Mouse (Mus musculus): ENCODE results near the gene L3hypdh.
"Not testable (repeated sequence)": the region's sequence is repeated elsewhere in the genome, so short reads cannot be mapped to it uniquely, and the experiment has no call there.

Gene L3hypdh

DNA sequence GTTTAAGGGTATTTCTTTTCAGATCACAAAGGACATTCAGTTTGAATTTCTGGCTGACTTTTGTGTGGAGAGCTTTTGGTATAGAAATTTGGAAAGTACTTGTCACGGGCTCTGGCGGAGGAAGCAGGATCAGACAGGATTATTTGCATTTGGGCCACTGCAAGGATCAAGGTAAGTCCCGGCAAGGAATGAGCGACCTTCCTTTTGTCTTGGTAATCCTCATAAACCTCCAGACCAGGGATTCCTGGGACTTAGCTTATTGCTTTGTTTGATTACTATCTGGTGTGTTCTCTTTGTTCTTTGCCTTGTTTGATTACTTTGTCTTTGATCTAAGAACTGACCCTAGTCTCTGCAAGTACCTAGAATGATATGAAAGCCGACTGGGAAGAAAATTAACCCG, 31.4 kb downstream of the L3hypdh start:
- DNase-seq (ENCODE audit: low spot score in 2 of 2), result no peak

DNA sequence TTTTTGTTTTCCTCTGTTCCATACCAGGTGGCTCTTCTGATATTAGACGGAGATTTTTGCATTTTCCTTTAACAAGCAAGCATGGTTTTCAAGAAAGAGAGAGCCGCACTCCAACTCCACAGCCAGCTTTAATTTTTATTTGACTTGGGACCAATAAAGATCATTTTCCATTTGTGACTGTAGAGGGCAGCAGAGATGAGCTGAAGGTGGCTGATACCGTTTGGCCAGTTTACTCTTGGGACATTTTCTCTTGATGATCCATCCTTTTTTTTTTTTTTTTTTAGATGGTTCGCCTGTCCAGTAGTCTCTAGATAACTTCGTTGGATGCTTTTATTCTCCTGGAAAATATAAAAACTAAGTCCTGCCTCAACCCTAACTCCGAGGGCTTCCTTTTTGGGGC, 31.9 kb downstream of the L3hypdh start:
- no peak for DNase-seq (ENCODE audit: low spot score in 2 of 2)

DNA sequence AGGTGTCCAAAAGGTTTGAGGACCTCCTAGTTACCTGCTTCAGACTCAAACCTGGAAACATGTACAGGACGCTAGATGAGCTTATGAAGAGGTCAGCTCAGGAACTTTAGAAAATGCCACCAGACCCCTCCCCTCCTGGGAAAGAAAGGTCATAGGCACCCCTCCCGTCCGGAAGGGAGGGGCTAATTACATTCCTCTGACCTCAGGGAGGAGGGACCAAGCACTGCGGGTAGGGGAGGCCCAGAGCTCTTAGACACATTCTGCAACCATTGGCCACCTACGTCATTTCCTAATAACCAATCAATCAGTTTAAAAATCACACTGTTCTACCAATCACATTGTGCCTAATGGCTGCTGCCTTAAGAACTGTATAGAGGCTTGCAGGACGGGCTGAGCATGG, 32.7 kb downstream of the L3hypdh start:
- no peak for DNase-seq (ENCODE audit: low spot score in 2 of 2)

DNA sequence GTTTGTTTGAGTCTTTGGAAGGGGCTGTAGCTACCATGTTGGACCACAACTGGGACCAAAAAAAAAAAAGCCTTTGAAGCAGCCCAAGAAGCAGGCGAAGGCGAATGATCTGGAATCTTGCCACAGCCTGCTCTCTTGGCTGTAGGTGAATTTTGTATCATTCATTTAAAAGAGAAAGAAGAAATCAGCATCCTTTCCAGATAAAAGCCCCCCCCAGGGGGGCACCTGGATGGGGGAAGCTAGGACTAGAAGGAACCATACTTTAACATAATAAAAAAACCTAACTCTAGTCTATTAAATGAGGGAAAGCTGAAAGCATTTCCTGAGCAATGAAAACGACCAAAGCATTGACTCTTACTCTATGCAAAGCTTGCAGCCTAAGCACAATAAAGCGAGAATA, 34.4 kb downstream of the L3hypdh start:
- DNase-seq (ENCODE audit: low spot score in 2 of 2), result no peak

DNA sequence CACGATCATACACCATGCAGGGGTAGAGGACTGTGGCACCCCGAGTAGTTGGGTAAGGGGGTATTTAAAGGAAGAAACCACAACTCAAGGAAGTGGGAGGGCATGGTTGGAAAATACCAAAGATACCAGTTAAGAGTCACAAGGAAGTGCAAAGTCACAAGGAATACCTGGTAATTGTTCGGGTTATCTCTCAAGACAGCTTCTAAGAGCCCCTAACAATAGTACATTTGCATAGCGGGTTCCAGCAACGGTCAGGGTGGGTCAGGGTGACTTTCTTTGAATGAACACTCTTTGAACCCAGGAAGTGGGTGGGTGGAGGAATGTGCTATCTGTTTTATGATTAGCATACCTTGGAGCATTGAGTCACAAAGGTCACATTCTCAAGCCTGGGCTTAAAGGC, 35.1 kb downstream of the L3hypdh start:
- DNase-seq (ENCODE audit: low spot score in 2 of 2), result not testable (repeated sequence)

DNA sequence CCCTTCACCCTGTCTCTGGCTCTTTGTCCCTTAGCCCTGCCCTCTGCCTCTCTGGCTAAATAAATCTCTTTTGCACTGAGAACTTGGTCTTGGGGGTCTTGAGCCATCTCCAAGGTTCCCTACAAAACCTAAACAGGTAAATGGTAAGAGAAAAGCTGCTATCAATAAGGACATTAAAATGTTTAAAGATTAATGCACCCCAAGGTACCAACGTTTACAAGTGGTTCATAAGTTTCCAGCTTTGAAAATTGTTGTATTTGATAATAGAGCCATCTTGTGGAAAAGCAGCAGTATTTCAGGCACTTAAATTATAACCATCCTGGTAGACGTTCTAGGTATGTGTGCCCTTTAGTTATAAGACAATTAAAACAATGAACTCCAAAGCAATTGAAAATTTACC, 37.7 kb downstream of the L3hypdh start:
- DNase-seq (ENCODE audit: low spot score in 2 of 2), result no peak

DNA sequence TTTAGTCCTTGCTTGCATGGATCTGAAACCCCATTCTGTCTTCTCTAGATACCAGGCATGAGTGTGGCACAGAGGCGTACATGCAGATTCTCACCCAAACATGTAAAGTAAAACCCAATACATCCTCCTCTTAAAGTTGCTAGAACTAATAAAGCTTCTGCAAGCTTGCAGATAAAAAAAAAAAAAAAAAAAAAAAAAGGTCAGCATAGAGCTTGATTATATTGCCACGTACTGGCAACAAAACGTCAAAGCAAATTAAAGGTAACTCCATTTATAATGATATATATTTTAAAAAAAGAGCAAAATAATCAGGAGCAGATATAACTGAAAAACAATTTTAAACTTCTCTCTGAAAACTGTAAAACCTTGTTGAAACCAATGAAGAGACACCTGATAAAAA, 44.0 kb downstream of the L3hypdh start:
- DNase-seq (ENCODE audit: low spot score in 2 of 2), result no peak

DNA sequence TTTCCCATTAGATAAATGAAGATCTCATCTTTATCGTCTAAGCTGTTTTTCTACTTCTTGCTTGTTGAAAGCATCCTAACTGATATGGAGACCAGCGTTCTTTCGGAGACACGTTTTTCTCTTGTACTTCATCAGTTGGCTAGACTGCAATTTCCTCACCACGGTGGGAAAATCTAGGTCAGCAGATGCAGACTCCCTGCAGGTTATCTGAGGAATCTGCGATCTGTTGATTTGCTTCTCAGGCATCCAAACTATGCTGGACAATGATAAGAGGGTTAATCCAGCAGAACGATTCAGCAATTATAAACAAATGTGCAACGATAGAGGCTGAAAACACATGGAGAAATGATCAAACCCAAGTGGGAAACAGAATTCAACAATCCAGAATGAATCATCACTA, 45.7 kb downstream of the L3hypdh start:
- no peak for DNase-seq (ENCODE audit: low spot score in 2 of 2)

DNA sequence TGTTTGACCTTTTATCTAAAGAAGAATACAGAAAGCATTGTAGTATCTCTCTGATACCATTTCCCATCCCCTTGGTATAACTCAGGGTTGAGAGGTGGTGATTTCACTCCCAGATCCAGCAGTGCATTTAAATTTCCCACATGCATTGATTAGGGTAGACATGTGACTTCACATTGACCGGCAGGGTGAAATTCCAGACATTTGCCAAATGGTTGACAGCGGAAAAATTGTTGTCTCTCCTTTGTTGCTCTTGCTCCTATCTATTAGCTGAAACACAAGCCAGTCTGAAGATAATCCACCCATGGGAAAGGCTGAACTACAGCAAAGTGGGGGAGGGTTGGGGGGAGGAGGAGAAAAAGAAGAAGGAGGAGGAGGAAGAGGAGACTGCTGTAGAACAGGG, 46.4 kb downstream of the L3hypdh start:
- no peak for DNase-seq (ENCODE audit: low spot score in 2 of 2)

DNA sequence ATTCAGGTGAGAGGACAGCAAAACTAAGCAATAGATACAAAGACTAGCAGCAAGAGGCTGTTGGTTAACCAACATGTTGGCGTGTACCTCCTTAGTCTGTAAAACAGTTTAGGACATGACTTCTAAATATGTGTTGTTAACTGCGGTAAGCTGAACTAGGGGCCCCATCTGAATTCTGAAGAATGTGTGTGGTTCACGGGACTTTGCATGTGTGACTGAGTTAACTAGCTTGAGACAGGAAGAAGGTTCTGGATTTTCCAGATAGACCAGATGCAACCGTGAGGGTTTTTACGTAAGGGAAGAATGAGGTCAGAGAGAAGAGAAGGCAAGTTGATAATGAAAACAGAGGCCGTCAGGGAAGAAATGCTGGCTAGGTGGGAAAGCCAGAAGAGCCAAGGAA, 48.2 kb downstream of the L3hypdh start:
- DNase-seq (ENCODE audit: low spot score in 2 of 2), result no peak

DNA sequence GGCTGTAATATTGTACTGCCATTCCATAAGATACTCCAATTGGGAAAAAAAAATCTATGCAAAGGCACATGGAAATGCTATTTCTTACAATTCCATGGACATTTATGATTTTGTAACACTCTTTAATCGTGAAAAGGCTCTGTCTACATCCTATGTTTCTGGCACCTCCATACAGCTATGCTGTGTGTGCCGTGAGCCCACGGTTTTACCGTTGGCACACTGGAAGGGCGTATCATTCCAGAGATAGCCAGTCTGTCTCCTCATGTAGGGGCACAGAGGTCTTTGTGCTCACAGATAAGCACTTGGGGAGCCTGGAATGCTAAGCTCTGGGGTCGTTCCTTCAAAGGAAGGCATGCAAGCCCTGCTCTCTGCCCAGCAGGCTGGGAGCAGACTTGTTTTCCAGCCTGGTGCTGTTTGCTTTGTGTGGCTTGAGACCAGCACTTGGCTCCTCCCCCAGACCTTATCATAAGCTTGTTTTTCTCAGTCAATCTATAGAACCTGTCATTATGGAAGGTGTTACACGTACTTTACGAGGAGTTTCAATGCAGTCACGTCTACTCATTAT, 49.1 kb downstream of the L3hypdh start:
- DNase-seq (ENCODE audit: low spot score in 2 of 2), result no peak

DNA sequence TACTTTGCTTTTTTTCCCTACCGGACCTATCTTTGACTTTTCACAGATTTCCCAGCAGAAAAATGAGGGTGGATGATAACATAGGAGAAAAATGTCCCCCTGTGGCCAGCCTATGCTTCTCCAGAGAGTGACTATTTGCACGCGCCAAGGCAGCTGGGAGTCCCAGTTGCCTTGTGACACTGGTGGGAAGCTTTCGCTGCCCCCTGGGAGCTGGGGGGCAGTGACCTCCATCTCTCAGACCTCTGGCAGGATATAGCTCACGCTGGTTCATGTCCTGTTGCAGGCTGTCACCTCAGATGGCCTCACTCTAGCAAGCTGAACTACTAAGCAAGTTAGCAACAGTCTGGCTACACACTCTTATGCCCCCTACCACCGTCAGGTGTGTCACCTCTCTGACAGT, 53.4 kb downstream of the L3hypdh start:
- no peak for DNase-seq (ENCODE audit: low spot score in 2 of 2)

DNA sequence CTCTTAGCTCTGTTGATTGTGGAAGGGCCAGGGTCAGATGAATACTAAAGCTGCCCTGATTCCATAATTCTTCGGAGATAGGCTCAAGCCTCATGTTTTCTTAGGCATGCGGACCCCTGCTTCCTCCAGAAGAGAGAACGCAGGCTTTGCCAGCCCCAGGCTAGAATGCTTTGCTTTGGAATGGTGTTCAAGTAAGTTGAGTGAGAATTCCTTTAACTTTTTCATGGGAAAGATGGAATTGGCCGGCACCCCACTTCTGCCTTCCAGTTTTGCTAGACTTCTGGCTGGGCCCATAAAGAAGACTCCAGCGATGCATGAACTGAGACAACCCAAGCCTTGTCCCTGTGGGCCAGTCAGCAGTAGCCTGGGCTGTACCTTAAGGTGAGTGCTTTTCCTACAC, 54.1 kb downstream of the L3hypdh start:
- DNase-seq (ENCODE audit: low spot score in 2 of 2), result no peak

DNA sequence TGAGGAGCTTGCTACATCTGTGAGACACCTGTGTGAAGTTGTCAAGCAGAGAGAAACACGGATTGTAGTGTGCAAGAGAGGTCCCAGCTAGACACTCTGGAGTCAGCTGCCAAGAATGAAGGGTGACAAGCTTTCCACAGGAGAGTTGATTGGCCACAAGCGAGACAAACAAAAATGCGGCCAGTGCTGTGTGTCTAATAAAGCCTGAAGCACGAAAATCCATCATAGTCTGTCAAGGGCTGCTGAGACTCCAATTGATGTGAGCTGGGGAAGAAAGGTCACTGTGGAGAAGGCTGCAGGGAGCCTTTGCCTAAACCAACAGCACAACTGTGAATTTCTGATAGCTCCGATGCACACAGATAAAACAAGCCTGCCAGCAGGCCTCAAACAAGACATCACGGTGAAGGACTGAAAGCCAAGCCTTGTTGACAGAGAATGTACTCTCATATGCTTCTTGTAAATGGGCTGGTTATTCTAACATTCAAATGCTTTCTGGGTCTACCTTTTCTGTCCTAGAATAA, 59.9 kb downstream of the L3hypdh start:
- no peak for DNase-seq (ENCODE audit: low spot score in 2 of 2)

DNA sequence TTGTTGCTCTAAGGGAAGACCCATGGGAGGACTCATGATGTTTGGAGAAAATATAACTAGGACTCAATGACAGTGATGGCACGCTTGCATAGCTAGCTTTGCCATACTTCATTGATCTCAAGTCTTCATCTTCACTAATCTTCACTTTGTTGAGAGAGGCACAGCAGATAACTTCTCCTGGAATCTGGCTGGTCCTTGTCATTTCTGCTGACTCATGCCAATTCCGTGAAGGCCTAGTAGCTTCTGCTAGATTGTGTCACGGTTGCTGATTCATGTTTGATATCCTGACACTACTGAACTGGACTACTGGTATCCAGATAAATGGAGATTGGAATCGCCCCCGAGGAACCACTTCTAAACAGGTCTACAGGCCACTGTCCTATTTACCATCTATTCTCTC, 61.7 kb downstream of the L3hypdh start:
- no peak for DNase-seq (ENCODE audit: low spot score in 2 of 2)

Measured in right cerebral cortex, postnatal 36 days (tissue).